Mouse (Mus musculus) 416B (cell line): ENCODE measurements around the gene Elf2.
A peak's percentile ranks its signal among the peaks of the same experiment; 100 is the strongest.

Experiments
- DNase-seq: peaks from one replicate; pipeline ENCODE4 v3.0.0; 2011; ENCODE audit warnings: low read depth

Elf2 gene

DNA sequence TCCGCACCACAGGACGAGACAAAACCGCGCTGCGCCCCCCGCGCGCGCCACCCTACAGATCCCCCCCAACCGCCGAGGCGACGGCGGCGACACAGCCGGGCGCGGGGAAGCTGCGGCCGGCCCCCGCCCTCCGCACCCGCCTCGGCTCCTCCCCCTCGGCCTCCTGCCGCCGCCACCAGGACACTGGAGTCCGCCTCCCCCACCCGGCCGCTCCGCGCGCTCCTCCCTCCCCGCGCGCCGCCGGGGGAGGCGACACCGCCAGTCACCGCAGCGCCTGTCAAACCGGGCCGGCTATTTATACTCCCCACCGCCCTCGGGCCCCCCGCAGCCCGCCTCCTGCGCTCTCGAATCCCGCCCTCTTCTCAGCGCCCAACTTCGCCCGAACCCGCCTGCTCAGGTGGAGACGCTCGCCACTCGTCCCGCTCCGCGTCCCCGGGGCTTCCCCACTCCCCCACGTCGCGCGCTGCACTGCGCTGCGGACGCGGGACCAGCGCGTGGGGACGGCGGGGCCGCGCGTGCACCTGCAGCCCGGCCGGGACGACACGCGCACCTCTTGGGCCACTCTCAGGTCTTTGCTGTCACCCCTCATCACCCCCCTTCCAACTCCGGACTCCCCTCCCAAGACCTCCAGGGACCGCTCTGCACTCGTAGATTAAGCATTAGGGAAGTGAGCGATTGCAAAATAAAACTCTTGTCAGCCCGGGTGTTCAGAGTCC lies at the start of gene Elf2:
Elf2 (minus strand) TSS at position 112 of the 716 bp plus-strand sequence.
- peak; percentile 90 for DNase-seq

DNA sequence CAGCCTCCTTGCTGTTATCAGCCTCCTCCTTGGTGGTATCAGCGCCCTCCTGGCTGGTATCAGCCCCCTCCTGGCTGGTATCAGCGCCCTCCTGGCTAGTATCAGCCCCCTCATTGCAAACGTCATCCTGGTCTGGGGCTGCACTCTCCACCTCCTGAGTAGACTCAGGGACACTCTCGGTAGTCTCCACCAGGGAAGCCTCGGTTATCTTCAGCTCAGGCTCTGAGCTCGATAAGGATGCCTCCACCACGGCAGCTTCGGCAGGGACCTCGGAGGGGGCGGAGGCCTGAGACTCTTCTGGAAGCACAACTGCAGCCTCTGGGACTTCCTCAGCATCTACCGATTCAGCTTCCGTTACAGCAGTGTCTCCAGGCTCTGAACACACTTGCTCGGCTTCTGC lies 48.4 kb upstream of the Elf2 start:
- no peak for DNase-seq

DNA sequence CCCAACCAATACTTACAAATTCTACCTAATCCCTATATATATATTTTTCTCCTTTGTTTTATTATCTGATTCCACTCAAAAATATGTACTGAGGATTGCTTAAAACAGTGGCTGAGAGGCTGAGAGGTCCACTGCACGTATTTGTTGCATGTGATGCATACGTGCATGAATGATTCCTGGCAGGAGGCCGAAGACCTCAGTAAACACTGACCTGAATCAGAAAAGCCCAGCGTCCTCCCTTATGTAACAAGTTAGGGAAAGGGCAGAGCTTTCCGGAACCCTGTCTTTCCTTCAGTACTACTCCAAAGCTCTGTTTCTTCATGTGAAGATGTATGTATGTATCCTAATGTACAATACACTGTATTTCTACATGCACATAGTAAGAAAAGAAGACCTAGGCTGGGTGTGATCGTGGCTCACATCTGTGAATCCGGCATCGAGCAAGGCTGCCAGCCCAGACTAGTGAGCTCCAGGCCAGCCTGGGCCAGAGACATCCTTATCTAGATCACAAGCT lies 47.5 kb upstream of the Elf2 start:
- DNase-seq = no peak

DNA sequence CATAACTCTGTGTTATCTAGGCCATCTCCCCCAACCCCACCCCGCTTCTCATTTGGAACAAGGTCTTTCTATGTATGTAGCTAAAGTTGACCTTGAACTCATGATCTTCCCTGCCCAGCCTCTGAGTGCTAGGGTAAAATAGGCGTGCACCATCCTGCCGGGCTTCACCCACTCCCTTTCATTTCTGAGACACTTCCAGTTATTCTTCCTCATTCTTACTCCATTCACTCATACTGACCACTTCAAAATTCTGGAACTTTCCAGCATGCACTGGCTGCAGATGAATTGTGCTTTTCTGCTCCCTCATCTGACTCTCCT lies 46.6 kb upstream of the Elf2 start:
- DNase-seq = no peak

DNA sequence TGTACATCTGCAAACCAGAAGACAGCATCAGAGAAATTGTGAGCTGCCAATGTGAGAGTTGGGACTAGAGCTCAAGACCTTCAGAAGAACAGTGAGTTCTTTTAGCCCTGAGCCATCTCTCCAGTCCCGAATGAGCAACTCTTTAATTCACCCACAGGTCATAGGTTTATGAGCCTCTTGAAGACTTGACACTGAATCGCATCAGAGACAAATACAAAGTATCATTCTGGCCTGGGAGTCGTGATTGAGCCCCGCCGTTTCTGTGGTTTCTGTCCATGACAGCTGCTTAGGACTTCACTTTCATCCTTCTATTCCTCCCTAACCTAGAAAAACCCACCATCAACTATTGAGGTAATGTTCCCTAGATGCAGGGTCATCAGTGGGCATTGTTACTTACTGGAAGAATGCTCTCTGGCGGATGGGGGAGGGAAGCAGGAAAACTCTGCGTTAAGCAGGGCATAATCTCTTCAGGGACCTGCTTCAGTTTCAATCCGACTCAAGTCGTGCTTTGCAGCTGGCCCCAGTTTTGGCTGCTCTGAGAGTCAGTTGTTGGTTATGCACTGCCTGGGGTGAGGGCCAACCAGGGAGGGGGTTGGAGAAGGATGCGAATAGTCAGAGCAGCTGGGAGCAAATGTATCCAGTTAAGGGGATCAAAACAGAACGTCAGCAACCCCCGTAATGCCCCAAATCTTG lies 46.1 kb upstream of the Elf2 start:
- DNase-seq = no peak

DNA sequence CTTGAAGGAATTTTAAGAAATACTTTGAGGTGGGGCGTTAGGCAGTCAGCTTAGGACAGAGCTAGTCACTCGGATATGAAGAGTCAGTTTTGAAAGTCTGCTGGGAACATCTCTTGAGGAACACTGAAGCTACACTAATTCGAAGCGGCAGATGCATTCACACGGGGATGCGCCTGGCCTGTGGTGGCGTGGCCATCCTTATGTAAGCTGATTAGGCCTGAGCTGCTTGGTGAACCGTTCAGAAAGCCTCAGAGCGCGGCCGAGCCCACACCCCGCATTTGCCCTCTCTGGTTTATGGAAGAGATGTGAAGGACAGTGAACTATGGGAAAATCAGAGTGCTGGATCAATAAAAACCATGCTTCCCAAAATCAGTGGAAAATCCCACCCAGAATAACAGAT lies 42.9 kb upstream of the Elf2 start:
- DNase-seq = no peak

DNA sequence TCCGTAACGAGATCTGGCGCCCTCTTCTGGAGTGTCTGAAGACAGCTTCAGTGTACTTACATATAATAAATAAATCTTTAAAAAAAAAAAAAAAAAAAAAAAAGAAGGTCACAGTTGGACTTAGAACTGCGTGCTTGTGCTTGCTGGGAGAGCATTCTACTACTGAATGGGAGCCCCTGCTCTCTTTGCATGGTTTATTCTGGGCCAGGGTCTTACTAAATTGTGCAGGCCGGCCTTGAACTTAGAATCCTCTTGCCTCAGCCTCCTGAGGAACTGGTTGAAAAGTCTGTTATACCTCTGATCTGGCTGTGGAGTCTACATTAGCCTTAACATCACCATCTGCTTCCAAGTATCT lies 40.2 kb upstream of the Elf2 start:
- no peak for DNase-seq

DNA sequence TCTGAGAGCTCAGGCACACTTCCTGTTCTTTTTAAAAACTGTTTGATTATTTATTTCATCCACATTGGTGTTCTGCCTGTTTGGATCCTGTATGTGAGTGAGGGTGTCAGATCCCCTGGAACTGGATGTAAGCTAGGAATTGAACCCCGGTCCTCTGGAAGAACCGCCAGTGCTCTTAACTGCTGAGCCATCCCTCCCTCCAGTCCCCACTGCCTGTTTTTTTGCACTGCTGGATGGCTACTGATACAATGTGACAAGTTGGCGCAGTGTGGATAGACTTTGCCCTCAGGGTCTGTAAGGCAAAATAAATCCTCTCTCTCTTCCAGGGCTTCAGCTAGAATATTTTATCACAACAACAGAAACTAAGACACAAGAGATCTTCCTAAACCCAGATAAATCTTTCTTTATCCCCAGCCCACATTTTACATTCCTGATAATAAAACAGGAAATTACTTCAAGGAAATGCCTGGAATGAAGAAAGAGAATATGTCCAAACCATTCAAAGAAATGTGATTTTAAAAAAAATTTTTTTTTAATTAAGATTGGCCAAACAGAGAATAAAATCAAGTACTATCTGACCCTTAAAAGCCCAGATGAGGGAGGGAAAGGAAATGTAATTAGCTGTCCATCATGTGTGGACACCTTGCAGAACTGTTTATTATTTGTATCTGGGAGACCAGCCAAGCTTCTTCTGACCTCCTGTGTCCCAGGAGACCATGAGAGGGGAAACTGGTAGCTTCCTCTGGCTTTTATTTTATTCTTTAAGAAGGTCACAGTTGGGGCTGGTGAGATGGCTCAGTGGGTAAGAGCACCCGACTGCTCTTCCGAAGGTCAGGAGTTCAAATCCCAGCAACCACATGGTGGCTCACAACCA lies 39.6 kb upstream of the Elf2 start:
- peak; percentile 57 for DNase-seq

DNA sequence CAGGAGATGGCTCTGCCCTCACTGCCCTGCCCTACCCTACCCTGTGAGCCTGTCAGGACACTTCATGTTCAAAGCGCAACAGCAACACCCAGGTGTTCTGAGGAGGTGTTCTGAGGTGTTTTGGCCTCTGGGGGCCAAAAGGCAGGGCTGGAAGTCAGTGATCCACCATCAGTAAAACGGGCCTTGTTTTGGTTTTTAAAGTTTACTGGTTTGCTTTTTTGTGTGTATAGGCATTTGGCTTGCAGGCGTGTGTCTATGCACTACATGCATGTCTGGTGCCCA lies 38.1 kb upstream of the Elf2 start:
- DNase-seq = no peak

DNA sequence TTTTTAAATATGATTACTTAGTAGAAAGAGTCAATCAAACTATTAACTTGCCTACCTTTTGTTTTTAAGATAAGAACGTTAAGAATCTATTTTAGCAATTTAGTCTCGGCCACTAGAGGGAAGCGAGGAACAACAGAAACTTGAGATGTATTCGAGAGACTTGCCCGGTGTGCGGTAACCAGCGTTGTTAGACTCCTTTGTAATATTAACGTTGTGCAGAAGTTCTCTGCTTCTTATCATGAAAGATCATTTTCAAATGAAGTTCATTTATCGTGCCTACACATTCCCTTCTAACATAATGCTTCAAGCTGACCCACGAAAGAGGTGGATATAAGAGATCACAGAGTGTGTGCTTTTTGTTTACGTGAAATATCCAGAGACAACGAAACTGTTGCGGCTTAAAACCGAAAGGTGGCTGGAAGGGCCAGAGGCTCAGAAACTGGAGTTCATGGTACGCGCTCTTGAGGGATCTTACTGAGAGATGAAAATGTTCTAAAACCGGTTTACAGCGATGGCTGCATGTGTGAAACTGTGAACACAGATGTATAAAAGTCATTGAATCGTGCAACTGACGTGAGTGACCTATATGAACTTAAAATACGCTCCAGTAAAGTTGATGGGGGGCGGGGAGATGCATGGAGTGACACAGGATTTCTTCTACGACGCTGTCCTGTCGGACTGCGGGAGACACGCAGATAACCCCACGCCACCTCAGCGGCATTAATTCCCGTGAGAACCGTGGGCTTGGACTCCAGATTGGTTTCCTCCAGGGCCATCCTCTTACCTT lies 37.6 kb upstream of the Elf2 start:
- peak; percentile 82 for DNase-seq

DNA sequence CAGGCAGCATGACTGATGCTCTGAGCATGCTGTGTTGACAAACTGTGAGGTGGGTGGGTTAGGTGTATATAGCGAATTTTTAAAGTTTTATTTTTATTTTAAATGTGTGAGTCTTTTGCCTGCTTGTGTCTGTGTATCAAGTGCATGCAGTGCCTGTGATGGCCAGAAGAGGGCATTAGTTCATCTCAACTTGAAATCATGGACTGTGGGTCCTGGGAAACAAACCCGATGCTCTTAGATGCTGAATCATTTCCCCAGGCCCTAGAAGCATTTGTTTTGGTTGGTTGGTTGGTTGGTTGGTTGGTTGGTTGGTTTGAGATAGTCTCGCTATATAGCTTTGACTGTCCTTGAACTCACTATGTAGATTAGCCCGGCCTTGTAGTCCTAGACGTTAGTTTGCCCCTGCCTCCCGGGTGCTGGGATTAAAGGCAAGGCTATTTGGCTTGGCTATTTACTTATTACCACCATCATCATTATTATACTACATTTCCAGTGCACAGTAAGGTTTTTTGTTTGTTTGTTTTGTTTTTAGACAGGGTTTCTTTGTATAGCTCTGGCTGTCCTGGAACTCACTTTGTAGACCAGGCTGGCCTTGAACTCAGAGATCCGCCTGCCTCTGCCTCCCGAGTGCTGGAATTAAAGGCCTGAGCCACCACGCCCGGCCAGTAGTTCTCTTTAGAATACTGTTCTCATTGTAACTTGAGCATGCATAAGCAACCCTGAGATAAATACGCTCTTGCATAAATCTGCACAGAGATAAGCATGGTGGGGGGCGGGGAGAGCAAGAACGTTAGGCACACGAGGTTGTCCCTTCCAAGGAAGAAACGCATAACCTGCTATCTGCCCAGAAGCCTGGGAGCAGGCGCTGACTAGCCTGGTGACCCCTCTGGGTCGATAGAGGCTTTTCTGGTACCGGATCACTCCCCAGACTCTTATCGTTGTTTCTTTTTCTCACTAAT lies 35.1 kb upstream of the Elf2 start:
- DNase-seq = peak; percentile 93

DNA sequence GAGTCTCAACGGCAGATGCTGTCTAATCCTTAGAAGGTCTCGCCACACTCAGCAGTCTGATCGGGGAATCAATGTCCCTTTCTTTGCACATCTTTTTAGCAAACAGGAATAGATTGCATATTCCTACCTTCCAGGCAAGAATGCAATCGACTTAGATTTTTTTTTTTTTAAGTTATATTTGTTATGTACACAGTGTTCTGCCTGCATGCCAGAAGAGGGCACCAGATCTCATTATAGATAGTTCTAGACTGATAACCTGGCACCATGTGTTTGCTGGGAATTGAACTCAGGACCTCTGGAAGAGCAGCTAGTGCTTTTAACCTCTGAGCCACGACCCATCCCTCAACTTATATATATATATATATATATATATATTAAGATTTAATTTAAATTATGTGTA lies 33.1 kb upstream of the Elf2 start:
- DNase-seq = peak; percentile 55

DNA sequence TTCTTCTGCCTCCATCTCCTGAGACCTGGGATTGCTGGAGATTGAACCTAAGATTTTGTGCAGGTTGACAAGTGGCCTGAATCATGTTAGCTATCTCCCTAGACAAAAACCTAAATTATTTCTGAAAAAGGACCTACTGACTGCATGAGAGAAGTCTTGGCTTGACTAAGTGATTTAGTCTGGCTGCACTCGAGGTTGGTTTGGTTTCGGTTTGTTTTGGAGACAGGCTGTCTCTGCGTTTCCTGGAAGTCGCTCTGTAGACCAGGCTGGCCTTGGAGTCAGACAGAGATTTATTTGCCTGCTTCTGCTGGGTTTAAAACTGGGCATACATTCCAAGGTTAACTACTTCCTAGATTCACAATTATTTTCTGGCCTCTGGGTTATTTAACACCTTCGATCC lies 32.4 kb upstream of the Elf2 start:
- DNase-seq = peak; percentile 63

DNA sequence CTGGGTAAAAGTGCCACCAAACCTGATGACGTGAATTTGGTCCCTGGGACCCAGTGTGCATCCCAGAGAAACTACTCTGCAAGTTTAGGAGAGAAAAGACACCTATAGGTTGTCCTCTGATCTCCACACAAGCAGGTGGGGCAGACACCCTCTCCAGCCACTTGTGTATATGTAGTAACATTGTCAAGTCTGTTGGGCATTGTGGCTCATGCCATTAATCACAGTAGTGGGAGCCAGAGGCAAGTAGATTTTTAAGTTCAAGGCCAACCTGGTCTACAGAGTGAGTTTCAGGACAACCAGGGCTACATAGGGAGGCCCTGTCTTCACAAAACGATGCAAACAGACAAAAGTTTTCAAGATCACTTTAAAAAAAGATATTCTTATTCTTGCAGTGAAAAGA lies 31.4 kb upstream of the Elf2 start:
- DNase-seq = no peak

DNA sequence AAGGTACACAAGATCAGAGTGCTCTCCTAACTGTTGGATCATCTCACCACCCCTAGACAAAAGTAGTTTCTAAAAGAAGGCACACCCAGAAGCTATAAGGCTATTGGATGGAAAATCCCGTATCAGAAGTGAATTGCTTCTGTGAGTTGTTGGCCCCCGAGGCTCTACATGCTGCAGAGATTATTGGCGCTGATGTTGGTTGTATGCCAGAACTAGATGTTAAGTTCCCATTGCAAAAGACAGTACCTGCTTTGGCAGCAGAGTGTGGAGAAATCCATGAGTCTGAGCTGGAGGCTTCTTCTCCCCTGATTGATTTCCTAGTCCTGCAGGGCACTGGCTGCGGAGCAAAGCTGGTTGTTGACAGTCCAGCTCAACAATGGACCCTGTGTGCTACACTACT lies 27.5 kb upstream of the Elf2 start:
- no peak for DNase-seq

DNA sequence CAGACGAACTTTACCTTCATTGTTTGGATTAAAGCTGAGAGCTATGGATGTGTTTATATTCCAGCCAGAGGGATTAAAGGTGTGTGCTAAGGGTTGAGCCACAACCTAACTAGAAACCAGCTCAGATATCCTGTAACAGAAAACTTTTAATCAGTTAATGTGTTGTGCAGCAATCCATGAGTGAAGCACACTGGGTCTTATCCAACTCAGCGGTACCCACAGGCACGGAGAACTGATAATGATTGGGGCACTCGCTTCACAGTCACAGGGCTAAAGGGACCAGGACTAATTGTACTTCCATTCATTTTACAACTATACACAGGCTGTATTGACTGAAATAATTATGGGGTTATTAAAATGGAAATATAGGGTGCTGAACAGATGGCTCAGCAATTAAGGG lies 26.5 kb upstream of the Elf2 start:
- no peak for DNase-seq

DNA sequence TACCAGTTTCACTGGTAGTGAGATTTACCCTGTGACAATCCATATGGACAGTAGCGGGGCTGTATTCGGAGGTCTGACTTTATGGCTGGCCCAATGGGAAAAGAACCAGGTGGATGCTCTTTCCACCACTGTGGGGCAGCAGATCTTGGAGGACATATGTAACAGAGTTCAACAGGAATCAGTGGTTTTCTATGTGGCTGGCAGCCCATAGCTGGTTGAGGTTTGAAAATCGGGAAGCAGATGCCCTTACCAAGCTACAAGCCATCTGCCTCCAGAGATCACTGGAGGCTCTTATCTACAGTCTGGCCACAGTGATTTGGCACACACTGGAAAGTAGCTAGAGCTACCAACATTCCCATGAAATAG lies 25.0 kb upstream of the Elf2 start:
- peak; percentile 83 for DNase-seq

DNA sequence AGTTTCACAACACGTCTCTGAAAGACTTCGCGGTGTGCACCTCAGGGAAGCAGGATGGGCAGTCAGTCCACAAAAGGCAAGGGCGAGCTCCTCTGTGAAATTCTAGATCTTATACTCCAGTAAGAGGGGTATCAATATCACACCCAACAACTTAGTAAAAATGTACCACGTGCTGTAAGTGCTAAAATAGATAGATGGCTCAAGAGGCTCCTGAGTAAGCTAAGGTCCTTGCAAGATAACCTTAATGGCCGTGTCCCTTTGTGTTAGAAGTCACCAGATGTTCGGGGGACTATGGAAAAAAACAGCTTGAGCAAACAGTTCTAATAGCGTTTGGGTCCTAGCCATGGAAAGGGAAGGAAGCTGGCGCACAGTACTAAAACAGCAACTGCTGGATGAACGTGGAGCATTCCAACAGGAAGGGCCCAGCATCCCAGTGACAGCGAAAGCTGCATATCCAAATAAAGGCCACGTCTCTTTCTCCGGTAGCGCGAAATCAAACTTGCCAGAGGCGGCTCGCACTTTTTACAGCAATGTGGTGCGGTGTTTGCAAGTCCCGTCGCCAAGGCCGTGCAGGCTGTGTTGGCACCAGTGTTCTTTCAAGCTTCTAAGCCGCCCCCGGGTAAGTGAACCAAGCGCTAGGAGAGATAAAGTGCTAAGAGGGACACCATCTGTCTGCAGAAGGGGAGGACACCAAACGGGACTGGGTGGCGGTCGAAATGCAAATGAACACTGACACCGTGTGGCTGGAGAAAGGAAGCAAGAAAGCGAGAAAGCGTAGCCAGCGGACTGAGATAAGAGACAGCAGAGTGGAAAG lies 24.4 kb upstream of the Elf2 start:
- DNase-seq = peak; percentile 91

DNA sequence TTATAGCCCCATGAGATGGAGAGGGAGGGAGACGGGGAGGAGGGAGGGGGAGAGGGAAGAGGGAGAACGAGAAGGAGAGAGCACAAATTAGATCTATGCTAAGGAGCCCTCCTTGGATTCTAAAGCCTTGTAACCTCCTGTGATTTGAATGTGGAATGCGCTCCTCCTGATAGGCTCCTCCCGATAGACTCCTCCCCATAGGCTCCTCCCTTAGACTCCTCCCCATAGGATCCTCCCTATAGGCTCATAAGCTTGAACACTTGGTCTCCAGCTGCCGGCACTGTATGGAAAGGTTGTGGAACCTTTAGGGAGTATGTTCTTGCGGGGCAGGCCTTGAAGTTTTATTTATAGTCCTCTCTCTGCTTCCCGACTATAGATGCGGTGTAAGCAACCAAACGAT lies 20.6 kb upstream of the Elf2 start:
- no peak for DNase-seq

DNA sequence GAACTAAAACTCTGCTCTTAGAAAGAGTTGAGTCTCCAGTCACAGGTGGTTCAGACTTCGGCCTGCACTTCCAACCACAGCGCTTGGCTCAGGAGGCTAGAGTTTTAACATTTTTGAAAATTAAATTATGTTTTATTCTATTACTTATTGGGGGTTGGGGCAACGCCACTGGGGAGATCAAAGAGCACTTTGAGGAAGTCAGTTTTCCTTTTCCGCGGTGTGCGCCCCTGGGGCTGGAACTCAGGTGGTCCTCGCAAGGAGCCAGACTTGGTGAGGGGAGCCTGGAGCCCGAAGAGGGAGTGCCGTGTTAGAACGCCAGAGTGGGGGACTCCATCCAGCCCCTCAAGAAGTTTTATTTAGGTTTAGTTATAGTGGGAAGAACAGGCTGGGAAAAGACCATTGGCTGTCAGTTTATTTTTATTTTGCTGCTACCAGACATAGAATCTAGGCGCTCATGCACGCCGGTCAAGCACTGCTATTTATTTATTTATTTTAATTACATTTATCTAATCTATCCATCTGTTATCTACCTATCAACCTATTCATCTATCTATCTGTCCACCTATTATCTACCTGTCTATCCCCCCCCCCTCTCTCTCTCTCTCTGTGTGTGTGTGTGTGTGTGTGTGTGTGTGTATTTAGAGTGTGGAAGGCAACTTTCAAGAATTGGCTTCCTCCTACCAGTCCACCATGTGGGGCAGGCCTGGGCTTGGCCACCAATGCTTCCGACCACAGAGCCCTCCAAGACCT lies 19.3 kb upstream of the Elf2 start:
- DNase-seq = no peak
